Mouse (Mus musculus) lung, postnatal 0 days (tissue): ENCODE measurements around the gene Gm21976.

Experiments
- CTCF ChIP-seq: IDR thresholded peaks from 2 replicates; pipeline ENCODE4 v1.5.1; 2016; ENCODE audit warnings: antibody characterized with exemption, mild to moderate bottlenecking
- EP300 ChIP-seq: IDR thresholded peaks from 2 replicates; pipeline ENCODE4 v1.6.1; 2016; ENCODE audit warnings: antibody characterized with exemption, mild to moderate bottlenecking, control low read depth

GRCm38 (mm10) chr13:98244571-98245350 lies 34.9 kb upstream of the Gm21976 start:
- TF ChIP-seq EP300 (no peak), CTCF (no peak)
